Mouse (Mus musculus) lung, embryonic 14.5 days (tissue): ENCODE measurements at regions not wholly inside any gene's neighbourhood (a gene's known extent, or its start where the extent isn't known, plus 50 kb on each side); places are given as distances from the start of the nearest gene placed in this dataset.

Experiments
- ATAC-seq: fragments of 200-750 bp; cut with Nextera tagmentation; 2 replicates; pipeline ENCODE4 v1.8.0; 2017; ENCODE audit warnings: mild to moderate bottlenecking, moderate TSS enrichment, moderate library complexity; ENCODE audit not compliant: insufficient read depth
- DNase-seq: peaks from one replicate; pipeline ENCODE4 v3.0.0-alpha.2; 2015
- H3K27ac ChIP-seq: fragments of 300-500 bp; sonication (generic); 2 replicates; pipeline ENCODE4 v1.5.1; 2014; ENCODE audit warnings: low read depth, mild to moderate bottlenecking, moderate library complexity
- H3K27me3 ChIP-seq: fragments of 300-500 bp; sonication (generic); 2 replicates; pipeline ENCODE4 v1.6.1; 2014; ENCODE audit warnings: low read length, control low read depth; ENCODE audit not compliant: insufficient read depth
- H3K36me3 ChIP-seq: fragments of 300-500 bp; sonication (generic); 2 replicates; pipeline ENCODE4 v1.6.1; 2014; ENCODE audit warnings: control low read depth; ENCODE audit not compliant: insufficient read depth
- H3K4me1 ChIP-seq: fragments of 300-500 bp; sonication (generic); 2 replicates; pipeline ENCODE4 v1.6.1; 2014; ENCODE audit warnings: antibody characterized with exemption, control low read depth; ENCODE audit not compliant: insufficient read depth
- H3K4me2 ChIP-seq: fragments of 300-500 bp; sonication (generic); 2 replicates; pipeline ENCODE4 v1.6.1; 2014; ENCODE audit warnings: mild to moderate bottlenecking
- H3K4me3 ChIP-seq: fragments of 300-500 bp; sonication (generic); 2 replicates; pipeline ENCODE4 v1.5.1; 2014; ENCODE audit warnings: low read depth, low read length
- H3K9ac ChIP-seq: fragments of 300-500 bp; sonication (generic); 2 replicates; pipeline ENCODE4 v1.6.1; 2014
- H3K9me3 ChIP-seq: fragments of 300-500 bp; sonication (generic); 2 replicates; pipeline ENCODE4 v1.6.1; 2016; ENCODE audit warnings: low read depth, low read length, control low read depth
- CTCF ChIP-seq: IDR thresholded peaks from 2 replicates; pipeline ENCODE4 v1.5.1; 2016; ENCODE audit warnings: antibody characterized with exemption, low read depth
- WGBS: fragments of 180-500 bp; shearing (Covaris S2); extraction: QIAGEN DNeasy Blood & Tissue Kit; methylation state at CpG from one replicate; pipeline ENCODE4 v1.1.7; 2014; 5-methylcytosine and 5-hydroxymethylcytosine counted together

- no peaks in the 10 kb centered on the region for H3K9me3 ChIP-seq
- WGBS: 59% methylated on average over 11 of the region's 11 CpGs
- H3K36me3 ChIP-seq: no peaks in the 10 kb centered on the region
- ATAC-seq (no peak), DNase-seq (no peak)
- H3K27me3 ChIP-seq: no peaks in the 10 kb centered on the region
- H3K9ac ChIP-seq: no peak overlapping the region
- no peak overlapping the region for H3K27ac ChIP-seq
- no peak for TF ChIP-seq CTCF
- H3K4me3 ChIP-seq: no peak overlapping the region
- no peak overlapping the region for H3K4me2 ChIP-seq
- no peaks in the 10 kb centered on the region for H3K4me1 ChIP-seq
Measured at GRCm38 (mm10) chr12:97476466-97477250, 782.6 kb downstream of the Galc start.

GRCm38 (mm10) chr12:97475751-97476150, 783.5 kb downstream of the Galc start:
- no peak overlapping the region for H3K9ac ChIP-seq
- H3K27ac ChIP-seq: no peak overlapping the region
- DNase-seq (no peak), ATAC-seq (no peak)
- H3K27me3 ChIP-seq: no peaks in the 10 kb centered on the region
- no peaks in the 10 kb centered on the region for H3K4me1 ChIP-seq
- WGBS: 66% methylated on average over 2 of the region's 2 CpGs
- no peak for TF ChIP-seq CTCF
- H3K36me3 ChIP-seq: no peaks in the 10 kb centered on the region
- no peak overlapping the region for H3K4me3 ChIP-seq
- H3K4me2 ChIP-seq: no peak overlapping the region
- H3K9me3 ChIP-seq: no peaks in the 10 kb centered on the region

GRCm38 (mm10) chr12:97469183-97469582, 790.1 kb downstream of the Galc start:
- 60% methylated on average over 3 of the region's 3 CpGs for WGBS
- H3K4me1 ChIP-seq: no peaks in the 10 kb centered on the region
- no peak overlapping the region for H3K9ac ChIP-seq
- H3K27me3 ChIP-seq: no peaks in the 10 kb centered on the region
- H3K4me3 ChIP-seq: no peak overlapping the region
- no peak for TF ChIP-seq CTCF
- H3K4me2 ChIP-seq: no peak overlapping the region
- H3K9me3 ChIP-seq: no peaks in the 10 kb centered on the region
- no peaks in the 10 kb centered on the region for H3K36me3 ChIP-seq
- ATAC-seq: no peak
- no peak for DNase-seq
- no peak overlapping the region for H3K27ac ChIP-seq

GRCm38 (mm10) chr12:97436141-97436540, 823.1 kb downstream of the Galc start:
- no peaks in the 10 kb centered on the region for H3K4me1 ChIP-seq
- no peak for DNase-seq
- no peaks in the 10 kb centered on the region for H3K9me3 ChIP-seq
- no peak for ATAC-seq
- no peak for TF ChIP-seq CTCF
- WGBS: 75% methylated on average over 3 of the region's 3 CpGs
- H3K27ac ChIP-seq: no peak overlapping the region
- H3K9ac ChIP-seq: no peak overlapping the region
- no peak overlapping the region for H3K4me3 ChIP-seq
- no peaks in the 10 kb centered on the region for H3K36me3 ChIP-seq
- no peaks in the 10 kb centered on the region for H3K27me3 ChIP-seq
- H3K4me2 ChIP-seq: no peak overlapping the region

GRCm38 (mm10) chr12:97434021-97434420, 825.2 kb downstream of the Galc start:
- DNase-seq (no peak), ATAC-seq (no peak)
- WGBS: 82% methylated on average over 1 of the region's 1 CpGs
- H3K9ac ChIP-seq: no peak overlapping the region
- no peaks in the 10 kb centered on the region for H3K36me3 ChIP-seq
- no peak overlapping the region for H3K4me2 ChIP-seq
- H3K27ac ChIP-seq: no peak overlapping the region
- TF ChIP-seq CTCF: no peak
- no peaks in the 10 kb centered on the region for H3K9me3 ChIP-seq
- H3K27me3 ChIP-seq: no peaks in the 10 kb centered on the region
- no peaks in the 10 kb centered on the region for H3K4me1 ChIP-seq
- no peak overlapping the region for H3K4me3 ChIP-seq

GRCm38 (mm10) chr12:97432704-97433103, 826.6 kb downstream of the Galc start:
- WGBS: 84% methylated on average over 4 of the region's 4 CpGs
- H3K4me3 ChIP-seq: no peak overlapping the region
- no peaks in the 10 kb centered on the region for H3K36me3 ChIP-seq
- H3K4me1 ChIP-seq: no peaks in the 10 kb centered on the region
- DNase-seq (no peak), ATAC-seq (no peak)
- H3K4me2 ChIP-seq: no peak overlapping the region
- no peak overlapping the region for H3K27ac ChIP-seq
- TF ChIP-seq CTCF: no peak
- H3K9me3 ChIP-seq: no peaks in the 10 kb centered on the region
- no peaks in the 10 kb centered on the region for H3K27me3 ChIP-seq
- no peak overlapping the region for H3K9ac ChIP-seq

GRCm38 (mm10) chr12:97428252-97428651, 831.0 kb downstream of the Galc start:
- ATAC-seq: no peak
- no peak overlapping the region for H3K4me2 ChIP-seq
- H3K4me3 ChIP-seq: no peak overlapping the region
- no peaks in the 10 kb centered on the region for H3K4me1 ChIP-seq
- no peak overlapping the region for H3K9ac ChIP-seq
- H3K27me3 ChIP-seq: no peaks in the 10 kb centered on the region
- H3K27ac ChIP-seq: no peak overlapping the region
- no peaks in the 10 kb centered on the region for H3K36me3 ChIP-seq
- TF ChIP-seq CTCF: no peak
- WGBS: 69% methylated on average over 3 of the region's 3 CpGs
- no peaks in the 10 kb centered on the region for H3K9me3 ChIP-seq
- DNase-seq: no peak
